Mouse (Mus musculus) layer of hippocampus, adult 18-20 months (tissue): Measurements from ENCODE around the gene Rasd2. TPM values are rescaled to one million over a fixed set of nuclear protein-coding genes. Genes with fewer than 3 reads are reported as not detected.

Experiments used
- DNase-seq, 2 experiments: peaks; one replicate each; pipeline ENCODE4 v3.0.0; 2022; ENCODE audit warnings: low spot score in 2 of 2
- long read RNA-seq: library from polyadenylated mRNA; stranded (forward); transcript quantifications from one replicate; pipeline ENCODE4 v2.0.0, GENCODE M21; 2021
- total RNA-seq, 2 experiments: library from RNA; stranded (reverse); gene quantifications; 2 replicates each; pipeline ENCODE4 v1.2.3; 2021

The Rasd2 gene
- total RNA-seq: 10 to 100 TPM; 79.6 to 80.5 TPM
- long read RNA-seq, transcript Rasd2-202 (3 exons, 2,810 nt): major isoform, 42 of 47 reads
- long read RNA-seq, partial matches to known transcripts: 0 of 47 reads
- long read RNA-seq, other reads (novel, unspliced or antisense): 5 of 47 reads

DNA sequence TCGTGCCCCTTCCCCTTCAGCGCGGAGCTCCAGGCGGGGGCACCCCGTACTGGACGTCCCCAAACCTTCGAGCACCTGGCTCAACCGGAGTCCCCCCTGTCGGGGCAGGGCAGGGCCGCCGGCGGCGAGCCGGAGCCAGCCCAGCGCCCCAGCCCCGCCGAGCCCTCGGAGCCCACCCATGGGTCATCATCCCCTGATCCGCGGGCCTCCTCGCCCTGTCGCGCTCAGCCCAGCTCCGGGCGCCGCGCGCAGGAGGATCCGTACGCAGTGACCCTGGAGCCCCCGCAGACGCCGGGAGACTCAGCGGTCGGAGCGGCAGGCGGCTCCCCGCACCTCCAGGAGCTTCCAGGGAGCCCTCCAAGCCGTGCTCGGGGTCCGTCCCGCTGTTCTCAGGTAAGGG lies at the start of gene Rasd2:
Rasd2 (plus strand) TSS at position 259 of the 400 bp plus-strand sequence.
- DNase-seq: no peak

GRCm38 (mm10) chr8:75169363-75169762 lies 44.4 kb upstream of the Rasd2 start:
- no peak for DNase-seq

DNA sequence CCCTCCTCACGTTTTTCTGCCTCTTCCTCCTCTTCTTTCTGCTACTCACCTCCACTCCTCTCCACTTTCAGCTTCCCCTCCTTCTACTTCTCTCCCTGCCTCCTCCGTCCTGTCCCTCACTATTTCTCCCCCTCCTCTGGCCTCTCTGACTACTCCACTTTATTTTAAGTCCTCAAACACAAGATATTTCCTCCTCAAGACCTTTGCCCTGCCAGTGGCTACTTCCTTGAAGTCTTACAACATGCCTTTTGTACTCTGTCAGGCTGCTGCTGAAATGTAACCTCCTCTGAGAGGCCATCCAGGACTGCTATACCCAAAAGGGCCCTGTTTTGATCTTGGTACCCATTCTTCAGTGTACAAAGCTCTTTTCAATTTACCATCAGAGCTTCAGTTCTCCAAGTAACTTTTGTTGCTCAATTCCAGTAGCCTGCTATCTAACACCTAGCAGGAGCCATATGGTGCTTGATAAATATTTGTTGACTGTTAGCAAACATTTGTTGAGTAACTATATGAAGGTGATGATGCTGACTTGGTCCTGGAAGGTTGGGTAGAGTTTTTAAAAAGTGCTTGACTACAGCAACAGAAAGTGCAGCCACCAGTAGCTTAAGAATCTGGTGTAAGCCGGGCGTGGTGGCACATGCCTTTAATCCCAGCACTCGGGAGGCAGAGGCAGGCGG lies 41.6 kb upstream of the Rasd2 start:
- DNase-seq: no peak

DNA sequence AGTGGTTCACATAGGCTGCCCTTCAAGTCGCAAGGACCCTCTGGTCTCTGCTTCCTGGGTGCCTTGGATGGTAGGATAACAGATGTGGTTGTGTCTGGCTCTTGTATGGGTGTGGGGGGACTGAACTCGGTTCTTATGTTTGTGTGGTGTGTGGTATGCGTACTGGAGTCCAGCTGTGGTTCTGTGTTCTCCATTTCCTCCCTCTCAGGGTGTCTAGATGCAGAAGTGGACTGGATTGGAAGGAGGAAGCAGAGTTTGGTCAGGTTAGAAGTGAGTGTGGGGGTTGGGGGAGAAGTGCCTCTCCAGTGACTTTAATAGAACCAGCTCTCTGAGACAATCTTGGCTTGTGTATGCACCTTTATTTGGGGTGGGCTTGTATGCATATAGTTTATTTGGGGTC lies 20.7 kb upstream of the Rasd2 start:
- no peak for DNase-seq

DNA sequence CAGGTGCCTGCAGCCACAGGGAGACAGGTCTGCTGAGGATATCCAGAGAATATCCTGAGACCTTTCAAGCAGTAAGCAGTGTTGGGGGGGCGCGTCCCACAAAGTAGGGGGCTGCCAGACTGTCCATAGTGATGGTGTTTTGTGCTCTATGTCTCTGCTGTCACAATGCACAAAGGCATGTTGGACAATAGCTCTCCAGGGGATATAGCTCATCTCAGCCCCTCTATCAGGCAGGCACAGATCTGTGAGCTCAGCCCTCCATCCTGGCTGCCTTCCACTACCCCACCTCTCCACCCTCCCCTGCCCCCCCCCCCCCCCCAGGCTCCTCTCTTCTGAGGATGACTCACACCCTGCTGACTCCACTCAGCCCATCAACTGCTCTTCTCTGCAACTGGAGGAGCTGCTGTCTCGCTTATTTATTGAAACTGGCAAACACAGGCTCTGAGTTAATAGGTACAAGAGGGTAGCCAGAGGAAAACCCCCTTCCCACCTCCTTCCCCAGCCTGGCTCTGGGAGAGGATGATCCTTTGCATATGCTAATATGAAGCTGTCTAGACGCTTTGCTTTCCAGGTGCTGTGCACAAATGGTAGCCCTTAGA lies 19.2 kb upstream of the Rasd2 start:
- no peak for DNase-seq

GRCm38 (mm10) chr8:75197170-75197569 lies 16.6 kb upstream of the Rasd2 start:
- no peak for DNase-seq

DNA sequence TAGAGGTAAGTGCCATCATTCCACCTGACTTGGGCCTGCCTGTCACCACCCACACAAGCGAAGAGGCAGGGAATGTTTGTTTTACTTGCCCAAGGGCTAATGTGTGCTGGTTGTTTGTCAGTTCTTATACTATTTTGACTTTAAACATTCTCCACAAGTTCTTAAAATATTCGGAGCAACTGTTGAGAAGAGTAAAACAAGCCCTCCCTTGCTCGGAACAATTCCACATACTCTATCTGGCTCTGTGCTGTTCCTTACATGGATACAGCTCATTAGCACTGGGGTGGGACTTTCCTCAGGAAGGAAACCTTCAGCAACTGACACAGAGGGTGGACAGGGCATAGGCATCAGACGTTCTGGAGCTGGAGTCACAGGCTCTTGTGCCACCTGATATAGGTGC lies 15.9 kb upstream of the Rasd2 start:
- no peak for DNase-seq

GRCm38 (mm10) chr8:75198300-75198699 lies 15.4 kb upstream of the Rasd2 start:
- no peak for DNase-seq

- DNase-seq: peak in 1 of 2 experiments; percentile 55
Observed at GRCm38 (mm10) chr8:75198988-75199765, 14.6 kb upstream of the Rasd2 start.

DNA sequence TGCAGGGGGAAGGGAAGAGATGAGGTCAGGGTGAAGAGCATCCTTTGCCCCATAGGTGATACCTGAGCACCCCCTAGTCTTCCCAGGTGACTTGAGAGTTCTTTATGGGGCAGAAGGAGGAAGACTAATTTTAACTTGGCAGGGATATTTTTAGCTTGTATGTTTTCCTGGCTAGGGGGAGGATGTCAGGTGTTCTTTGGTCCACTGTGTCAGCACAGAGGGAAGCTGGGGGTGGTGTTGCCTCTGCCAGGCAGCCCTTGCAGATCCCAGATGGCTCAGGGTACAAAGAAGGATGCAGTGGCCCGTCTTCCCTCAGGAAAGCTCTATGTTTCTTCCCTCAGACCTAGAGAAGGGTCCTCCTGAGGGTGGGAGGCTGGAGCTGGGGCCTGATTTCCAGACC lies 13.8 kb upstream of the Rasd2 start:
- DNase-seq: no peak

GRCm38 (mm10) chr8:75202041-75202656 lies 11.6 kb upstream of the Rasd2 start:
- no peak for DNase-seq

DNA sequence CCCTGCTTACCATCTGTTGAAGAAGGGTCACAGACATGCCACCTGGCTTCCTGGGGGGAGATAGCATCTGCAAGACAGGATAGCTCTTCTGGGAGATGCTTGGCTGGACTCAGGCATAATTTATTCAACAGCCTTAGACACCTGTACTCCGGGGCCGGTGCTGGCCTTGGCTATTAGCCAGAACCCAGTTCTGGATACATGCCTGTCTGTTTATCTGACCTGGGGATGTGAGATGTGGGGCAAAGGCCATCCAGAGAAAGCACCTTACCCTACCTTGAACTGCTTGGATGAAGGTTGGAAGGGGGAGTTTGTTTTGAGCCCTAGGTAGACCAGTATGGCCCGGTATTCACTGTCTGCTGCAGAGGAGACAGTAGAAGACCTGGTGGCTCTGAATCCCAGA lies 10.8 kb upstream of the Rasd2 start:
- DNase-seq: no peak

DNA sequence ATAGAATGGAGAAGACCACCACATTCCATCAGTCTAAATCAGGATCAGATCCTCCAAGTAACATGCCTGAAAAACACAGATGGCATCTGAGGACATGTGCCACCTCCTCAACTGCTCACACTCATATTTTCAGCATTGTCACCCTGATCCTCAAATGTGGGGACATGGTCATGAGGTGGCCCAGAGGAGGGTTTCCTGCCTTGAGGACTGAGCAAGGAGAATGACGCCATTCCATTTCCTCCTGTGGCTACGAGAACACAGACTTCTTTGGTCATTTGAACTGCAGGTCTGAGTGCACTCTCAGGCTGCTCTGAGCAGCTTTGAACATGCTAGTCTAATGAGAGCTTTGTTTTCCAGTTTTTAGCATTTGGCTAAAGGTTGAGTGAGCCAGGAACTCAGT lies 10.3 kb upstream of the Rasd2 start:
- DNase-seq: no peak

GRCm38 (mm10) chr8:75204190-75204868 lies 9.4 kb upstream of the Rasd2 start:
- DNase-seq: peak in 1 of 2 experiments; percentile 79

GRCm38 (mm10) chr8:75211461-75211860 lies 2.3 kb upstream of the Rasd2 start:
- DNase-seq: no peak

DNA sequence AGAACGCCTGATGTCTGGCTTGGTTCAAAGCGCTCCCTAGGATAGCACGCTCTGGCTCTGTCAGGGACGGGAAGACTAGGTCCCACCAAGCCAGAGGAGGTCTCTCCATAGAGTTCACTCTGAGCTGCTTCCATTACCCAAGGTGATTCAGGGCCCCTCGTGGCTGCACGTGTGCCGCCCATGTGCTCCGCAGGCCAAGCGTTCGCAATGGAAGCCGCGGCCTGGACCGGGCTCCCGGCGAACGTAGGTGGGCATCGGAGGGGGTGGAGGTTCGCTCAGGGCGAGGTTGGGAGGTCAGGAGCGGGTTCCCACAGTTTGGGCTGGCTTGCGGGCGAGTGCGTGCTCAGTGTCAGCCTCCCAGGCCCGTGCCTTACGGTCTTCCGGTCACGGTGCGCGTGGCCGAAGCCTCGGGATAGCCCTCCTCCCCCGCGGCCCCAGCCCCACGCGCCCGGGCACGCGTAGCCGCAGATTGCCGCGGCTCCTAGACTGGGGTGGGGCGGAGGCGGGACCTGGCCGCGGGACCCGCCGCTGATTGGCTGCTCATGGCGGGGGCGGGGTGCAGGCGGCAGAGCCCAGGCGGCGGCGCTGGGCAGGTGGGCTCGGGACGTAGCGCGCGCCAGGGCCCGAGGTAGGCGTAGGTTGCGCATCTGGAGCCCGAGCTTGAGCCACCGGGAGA lies 975 bp upstream of the Rasd2 start:
- DNase-seq: peak; percentile 74 to 89

DNA sequence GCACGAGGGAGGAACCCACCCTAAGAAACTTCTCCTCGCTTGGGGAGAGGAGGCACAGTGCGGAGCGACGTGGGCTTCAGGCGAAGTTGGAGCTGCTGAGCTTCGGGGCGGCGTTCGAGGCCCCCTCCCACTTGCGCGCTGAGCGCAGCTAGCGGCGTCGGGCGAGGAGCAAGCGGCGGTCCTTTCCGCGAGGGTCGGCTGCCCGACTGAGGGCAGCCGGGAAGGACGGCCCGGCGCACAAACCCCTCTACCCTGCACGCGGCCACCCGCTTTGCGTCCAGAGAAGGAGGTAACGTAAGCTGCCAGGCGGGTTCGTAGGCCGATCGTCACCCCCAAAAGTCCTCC lies 465 bp upstream of the Rasd2 start:
- no peak for DNase-seq

- peak in 1 of 2 experiments; percentile 66 for DNase-seq
Observed at GRCm38 (mm10) chr8:75215046-75215445, 1.3 kb downstream of the Rasd2 start.

GRCm38 (mm10) chr8:75215931-75216330 lies 2.2 kb downstream of the Rasd2 start:
- no peak for DNase-seq

- no peak for DNase-seq
Observed at GRCm38 (mm10) chr8:75216886-75217285, 3.1 kb downstream of the Rasd2 start.

DNA sequence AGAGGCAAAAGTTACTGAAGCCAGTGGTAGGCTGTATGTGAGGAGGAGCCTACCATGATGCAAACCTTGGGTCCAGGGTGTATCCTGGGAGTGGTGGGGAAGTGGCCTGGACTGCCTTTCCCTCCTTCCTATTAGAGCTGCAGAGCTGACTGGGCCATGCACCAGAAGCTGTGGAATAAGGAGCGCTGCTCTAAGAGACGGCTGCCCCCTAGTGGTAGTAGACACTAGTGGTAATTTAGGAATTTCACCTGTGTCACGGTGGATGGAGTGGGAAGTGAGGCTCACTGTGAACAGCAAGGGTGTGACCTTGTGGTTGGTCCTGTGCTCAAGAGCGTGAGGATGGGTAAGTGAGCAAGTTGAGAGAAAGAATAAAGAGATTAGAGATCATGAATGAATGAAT lies 4.2 kb downstream of the Rasd2 start:
- peak in 1 of 2 experiments; percentile 88 for DNase-seq
